Mouse (Mus musculus): ENCODE results near the gene Irf4. TPM values are rescaled to one million over a fixed set of nuclear protein-coding genes. Genes with fewer than 3 reads are reported as not detected.

Gene Irf4
- total RNA-seq, 2 experiments from 2014 or later = 1.1 TPM; not detected in 1

DNA sequence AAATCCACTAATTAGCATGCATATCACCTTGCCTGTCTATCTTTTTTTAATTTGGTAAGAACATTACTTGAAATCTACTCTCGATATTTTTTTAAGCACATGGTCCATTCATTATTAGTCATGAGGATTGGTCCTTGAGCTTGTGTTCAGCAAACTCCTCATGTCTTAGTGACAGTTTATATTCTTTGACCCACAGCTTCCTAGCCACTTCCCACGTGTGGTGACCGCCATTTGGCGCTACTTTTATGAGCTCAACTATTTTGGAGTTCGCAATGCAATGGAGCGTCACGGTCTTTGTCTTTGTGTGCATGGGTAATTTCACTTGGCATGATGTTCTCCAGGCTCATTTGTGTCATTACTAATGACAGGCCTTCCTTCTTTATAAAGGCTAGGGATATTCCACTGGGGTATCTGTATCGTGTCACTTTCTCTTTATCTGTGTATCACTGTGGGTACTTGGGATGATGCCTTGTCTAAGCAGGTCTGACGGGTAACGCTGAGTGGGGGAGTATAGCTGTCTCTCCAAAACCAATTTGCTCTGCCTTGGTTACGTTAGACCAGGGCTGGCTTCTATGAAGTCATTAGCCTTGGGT lies 9.9 kb downstream of the Irf4 start:
- ATAC-seq (replicated peaks; ENCODE audit: low FRiP score, poor library complexity, severe bottlenecking) = no peak

DNA sequence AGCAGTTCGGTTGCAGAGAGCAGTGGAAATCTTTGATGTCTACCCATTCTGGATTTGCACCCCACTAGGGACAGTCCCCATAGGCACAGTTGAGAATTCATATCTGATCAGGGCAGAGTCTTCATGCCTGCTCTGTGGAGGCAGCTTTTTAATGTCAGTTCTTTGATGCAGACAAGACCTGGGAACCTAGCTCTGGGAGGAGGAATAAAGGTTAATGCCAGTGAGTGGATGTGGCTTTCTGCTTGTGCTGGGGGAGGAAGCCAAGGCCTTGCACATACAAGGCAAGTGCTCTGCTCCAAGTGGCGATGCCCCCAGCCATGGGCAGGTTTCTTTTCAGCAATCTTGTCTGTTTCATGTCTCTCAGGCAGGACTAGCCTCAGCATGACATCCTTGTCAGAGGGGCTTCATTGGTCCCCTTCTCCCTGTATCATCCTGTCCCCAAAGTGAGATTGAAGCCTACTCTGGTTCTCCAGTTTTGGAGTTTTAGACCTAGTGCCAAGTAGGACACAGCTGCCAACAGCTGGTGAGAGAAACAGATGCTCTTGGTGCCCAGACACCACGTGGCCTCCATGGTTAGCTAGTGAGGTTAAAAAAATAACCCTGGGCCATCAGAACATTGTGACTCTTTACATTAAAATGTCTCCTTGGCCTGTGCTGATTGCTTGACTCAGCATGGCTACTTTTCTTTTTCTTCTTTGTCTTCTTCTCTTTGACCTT lies 11.5 kb downstream of the Irf4 start:
- ATAC-seq (replicated peaks; ENCODE audit: low FRiP score, poor library complexity, severe bottlenecking) = no peak

DNA sequence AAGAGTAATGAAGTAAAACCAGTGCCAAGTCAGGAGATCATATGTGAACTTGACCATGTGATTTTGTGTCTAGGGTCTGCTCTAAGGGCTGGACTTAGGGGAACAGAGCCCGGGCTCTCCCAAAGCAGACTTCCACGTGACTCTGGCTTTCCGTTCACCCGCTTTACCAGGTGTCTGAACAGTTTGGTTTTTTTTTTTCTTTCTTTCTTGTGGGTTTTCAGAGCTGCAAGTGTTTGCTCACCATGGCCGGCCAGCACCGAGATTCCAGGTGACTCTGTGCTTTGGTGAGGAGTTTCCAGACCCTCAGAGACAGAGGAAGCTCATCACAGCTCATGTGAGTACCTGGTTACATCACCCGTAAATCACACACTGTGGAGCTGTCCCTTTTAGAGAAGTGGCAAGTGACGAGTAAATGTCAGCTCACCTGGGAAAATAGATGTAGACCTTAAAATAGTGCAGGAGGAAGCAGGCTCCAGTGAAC lies 12.2 kb downstream of the Irf4 start:
- no peak for ATAC-seq (replicated peaks; ENCODE audit: low FRiP score, poor library complexity, severe bottlenecking)

DNA sequence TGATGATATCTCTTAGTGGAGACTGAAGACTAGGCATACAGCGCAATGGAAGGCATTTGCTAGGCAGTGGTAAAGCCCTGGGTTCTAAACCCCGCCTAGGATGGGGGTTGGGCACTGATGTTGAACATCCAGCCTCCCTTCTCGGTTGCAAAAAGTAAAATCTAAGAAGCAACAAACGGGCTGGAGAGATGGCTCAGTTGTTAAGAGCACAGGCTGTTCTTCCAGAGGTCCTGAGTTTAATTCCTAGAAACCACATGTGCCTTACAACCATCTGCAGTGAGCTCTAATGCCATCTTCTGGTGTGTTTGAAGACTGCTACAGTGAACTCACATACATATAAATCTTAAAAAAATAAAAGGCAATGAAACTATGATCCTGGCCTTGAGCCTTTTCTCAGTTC lies 13.2 kb downstream of the Irf4 start:
- no peak for ATAC-seq (replicated peaks; ENCODE audit: low FRiP score, poor library complexity, severe bottlenecking)

DNA sequence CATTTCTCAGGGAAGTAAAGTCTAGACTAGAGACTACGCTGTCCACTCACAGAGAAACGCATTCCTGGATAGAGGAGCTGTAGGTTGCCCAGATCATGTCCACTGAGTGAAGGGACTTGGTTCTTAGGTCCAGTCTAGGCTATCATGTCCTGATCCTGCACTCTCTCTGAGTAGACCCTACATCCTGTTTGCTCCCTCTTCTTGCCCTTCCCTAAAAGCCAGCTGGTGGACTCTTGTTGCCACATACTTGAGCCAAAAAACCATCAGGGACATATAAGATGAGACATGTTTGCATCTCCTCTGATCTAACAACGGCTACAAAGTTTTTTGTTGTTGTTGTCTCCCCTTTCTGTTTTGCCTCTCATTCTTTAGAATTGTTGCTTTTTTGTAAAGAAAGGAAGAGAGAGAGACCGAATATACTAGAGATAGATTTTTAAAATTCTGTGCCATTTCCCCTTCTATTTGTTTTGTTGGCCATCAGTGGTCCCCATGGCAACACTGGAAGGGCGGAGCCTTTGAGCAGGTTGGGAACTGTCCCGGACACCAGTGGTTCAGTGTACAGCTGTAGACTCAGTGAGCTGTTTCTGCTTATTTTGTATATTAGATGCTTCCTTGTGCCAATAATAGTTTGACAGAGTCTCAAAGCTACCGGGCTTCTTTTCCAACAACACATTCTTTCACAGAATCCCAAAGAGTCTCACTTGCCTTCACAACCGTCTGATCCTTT lies 15.2 kb downstream of the Irf4 start:
- no peak for ATAC-seq (replicated peaks; ENCODE audit: low FRiP score, poor library complexity, severe bottlenecking)

DNA sequence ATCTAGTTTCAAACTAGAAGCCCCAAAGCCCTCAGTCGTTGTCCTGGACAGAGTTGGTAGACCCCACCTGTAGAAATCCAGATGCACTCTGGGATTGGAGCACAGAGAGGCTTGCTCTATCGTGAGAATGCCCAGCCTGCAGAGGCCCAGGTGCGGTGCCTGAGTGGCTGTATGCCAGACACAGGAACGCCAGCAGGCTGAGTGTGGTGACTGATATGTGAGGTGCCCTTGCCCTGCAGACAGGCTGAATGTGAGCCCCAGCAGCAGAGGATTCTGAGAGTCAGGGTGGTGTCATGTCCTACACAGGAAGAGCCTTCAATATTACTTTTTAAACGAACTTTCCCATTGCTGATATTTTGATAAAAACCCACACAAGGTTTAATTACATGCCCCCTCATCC lies 16.9 kb downstream of the Irf4 start:
- ATAC-seq (replicated peaks; ENCODE audit: low FRiP score, poor library complexity, severe bottlenecking) = no peak

DNA sequence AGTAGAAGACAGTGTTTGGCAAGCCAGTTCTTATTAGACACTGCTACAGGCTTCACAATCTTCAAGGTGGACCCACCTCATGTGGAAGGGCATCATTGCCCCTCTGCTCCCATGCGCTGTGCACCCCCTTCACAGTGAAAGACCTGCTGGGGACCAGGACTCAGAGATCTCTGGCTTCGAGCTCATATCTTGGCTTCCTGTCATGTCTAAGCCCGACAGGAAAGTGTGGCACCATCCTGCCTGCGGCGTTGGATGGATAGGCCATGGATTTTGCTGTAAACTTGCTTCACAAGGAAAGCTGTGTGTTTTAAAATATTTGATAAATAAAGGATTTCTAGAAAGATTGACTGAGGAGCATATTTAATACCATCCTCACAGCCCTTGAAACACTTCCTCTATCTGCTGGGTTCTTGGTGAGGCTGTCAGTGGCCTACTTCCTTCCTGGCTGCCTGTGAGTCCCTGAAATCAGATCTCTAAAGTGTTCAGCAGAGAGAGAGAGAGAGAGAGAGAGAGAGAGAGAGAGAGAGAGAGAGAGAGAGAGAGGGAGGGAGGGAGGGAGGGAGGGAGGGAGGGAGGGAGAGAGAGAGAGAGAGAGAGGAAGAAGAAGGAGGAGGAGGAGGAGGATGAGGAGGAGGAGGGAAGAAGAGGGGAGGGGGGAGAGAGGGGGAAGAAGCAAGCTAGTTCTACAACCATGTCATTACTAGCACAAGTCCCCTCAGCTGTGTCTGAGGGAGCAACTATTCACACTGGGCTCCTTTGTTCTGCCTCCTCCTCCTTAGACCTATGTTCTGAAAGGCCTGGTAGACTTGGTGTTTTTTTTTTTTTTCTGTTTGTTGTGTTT lies 17.8 kb downstream of the Irf4 start:
- no peak for ATAC-seq (replicated peaks; ENCODE audit: low FRiP score, poor library complexity, severe bottlenecking)

DNA sequence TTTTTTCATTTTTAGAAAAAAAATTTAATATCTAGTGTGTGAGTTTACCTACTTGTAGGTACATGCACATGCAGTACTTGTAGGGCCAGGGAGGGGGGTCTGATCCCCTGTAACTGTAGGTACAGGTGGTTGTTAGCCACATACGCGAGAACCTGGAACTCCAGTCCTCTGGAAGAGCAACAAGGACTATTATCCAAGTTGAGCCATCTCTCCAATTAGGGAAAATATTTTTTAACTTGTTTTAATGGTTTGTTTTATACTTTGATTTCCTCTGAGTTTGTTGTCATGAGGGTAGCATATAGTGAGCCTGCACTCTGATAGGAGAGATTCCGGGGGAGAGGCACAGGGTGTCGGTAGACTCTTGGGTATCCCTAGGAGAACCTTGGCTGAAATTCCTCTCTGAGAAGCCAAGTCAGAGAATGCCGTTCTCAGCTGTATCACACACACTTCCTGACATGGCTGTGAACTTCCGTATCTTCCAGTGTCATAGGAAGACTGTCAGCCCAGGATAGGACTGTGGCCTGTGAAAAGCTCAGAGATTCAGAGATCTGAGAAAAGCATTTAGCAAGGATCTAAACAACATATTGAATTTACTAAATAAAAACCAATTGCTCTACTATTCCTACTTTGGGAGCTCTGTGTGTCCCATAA lies 18.6 kb downstream of the Irf4 start:
- no peak for ATAC-seq (replicated peaks; ENCODE audit: low FRiP score, poor library complexity, severe bottlenecking)

DNA sequence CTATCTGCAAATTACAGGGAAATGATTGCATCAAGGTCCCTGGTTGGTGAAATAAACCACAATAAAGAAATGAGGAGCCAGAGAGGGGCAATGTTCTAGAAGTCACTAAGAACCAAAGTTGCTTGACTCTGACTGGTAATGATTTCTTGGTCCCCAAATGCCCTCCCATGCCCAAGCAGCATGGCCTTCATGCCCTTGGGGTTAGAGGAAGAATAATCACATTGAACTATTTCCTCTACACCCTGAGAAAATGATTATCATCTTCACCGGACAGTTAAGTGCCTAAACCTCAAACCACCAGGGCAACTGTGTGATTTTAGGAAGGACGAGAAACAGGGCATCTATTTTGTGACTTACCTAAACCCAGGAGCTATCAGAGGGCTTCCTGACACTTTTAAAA lies 27.0 kb downstream of the Irf4 start:
- ATAC-seq (replicated peaks; ENCODE audit: low FRiP score, poor library complexity, severe bottlenecking) = no peak

DNA sequence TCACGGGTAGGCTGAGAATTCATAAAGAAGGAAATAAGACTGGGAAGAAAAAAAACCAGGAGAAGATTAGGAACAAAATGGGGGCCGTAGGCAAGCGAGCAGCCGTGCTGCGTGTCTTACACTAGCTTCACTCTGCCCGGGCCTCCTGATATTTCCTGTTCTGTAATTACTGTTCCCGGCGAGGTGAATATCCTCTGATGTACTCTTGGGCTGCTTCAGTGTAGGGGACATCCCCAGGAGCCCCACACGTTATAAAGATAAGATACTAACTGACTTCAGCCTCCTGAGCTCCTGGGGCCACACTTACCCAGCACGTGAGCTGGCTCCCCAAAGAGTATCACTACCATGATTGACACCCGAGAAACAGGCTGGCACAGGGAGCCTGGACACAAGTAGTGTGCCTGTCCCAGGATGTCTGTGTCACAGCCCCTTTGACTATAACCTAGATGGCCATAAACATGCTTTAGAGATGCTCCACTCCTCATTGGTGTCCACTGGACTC lies 28.7 kb downstream of the Irf4 start:
- ATAC-seq (replicated peaks; ENCODE audit: low FRiP score, poor library complexity, severe bottlenecking) = no peak

DNA sequence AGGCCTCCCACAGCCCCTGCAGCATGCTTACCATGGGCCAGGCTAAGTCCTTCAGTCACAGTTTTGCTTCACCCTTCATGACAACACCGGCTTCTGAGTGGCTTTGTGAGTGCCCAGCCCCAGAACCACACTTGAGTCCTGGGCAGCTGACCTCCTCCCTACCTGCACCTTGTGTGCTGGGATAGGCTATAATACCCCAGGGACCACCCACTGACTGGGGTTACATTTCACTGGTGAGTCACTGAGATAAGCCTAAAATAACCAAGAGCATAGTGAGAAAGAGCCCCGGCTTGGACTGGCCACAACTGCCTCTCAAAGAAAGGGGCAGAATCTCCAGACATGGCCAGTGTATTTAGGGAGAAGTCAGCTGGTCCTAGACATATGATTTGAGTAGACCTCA lies 32.9 kb downstream of the Irf4 start:
- ATAC-seq (replicated peaks; ENCODE audit: low FRiP score, poor library complexity, severe bottlenecking) = no peak

DNA sequence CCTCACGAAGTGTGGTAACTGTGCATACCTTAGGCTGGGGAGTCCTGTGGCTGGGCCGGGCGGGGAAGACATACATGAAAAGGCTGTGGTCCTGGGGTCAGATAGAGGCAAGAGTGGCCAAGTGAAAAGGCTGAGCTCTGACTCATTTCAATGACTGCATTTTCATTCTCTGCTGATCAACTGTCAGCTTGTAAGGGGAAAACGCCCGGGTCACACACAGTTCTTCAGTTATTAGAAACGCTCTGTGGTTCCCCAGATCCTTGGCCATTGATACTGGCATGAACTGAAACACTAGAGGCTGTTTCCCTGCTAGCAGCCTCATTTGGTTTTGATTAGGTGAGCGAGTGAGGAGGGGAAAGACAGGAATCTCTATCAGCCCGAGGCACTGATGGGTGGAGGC lies 33.4 kb downstream of the Irf4 start:
- no peak for ATAC-seq (replicated peaks; ENCODE audit: low FRiP score, poor library complexity, severe bottlenecking)

DNA sequence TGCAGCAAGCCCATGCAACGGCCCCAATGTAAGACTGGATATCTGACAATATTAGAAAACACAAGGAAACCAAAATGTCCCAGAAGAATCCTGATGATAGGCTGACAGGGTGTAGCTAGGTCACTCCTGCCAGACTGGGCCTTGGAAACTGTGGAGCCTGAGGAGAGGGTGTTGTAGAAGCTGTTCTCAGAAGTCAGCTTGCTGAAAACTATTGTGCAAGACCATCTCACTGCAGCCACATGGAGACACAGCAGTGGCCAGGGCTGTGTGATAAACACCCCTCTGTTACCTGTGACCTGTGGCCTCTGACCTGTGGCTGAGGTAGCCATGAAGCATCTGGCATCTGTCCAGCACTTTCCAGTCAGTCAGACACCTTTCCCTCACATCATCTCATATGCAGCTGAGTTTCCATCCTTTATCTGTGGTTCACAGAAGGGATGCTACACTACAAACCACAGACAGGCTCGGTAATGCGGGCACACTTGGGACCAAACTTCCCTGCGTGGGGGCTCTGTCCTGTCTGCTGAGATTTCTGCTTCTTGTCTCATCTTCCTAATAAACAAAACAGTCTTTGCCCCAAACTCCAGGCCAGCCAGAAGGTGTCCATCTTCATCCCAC lies 36.5 kb downstream of the Irf4 start:
- ATAC-seq (replicated peaks; ENCODE audit: low FRiP score, poor library complexity, severe bottlenecking) = no peak

DNA sequence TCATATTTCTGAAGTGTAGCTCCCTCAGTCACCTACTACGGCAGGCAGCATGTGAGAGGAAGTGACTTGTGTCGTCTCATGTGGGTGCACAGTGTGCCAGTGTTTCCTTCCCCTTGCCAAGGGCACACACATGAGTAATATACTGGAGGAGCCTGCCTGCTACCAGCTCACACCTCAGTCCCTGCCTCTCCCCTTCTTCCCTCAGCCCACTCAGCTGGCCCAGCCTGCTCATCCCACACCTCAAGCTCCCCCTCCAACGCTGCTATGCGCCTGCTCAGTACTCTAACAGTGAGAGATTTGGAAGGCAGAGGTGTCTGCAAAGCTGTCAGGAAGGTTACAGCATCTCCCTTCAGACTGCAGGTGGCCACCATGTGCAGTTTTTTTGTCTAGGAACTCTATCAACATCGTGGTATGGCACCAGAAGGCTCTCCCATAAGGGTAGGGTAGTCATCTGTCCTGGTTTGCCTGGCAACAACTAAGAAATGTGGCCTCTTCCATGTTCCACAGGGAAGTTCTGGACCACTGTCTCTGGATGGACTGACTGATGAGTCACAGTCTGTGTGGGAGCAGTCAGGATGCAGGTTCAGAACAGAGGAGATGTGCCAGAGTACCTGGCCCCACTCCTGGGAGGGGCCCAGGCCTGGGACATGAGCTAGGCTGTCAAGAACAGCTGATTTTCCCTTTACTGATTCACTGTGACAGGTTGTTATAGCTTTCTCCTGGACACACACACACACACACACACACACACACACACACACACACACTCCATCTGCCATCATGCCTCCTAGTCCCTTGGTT lies 37.4 kb downstream of the Irf4 start:
- no peak for ATAC-seq (replicated peaks; ENCODE audit: low FRiP score, poor library complexity, severe bottlenecking)

DNA sequence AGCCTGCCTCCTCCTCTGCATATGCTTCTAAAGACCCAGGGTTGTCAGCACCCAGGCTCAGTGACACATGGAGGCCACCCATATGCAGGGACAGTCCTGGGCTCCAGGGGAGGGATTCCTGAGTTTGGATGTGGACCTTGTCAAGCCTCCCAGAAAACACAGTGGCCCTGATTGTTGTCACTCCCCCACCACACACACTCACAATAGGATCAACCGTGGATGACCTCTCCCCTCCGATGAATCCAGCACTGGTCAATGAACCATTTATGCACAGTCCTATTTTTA lies 38.0 kb downstream of the Irf4 start:
- no peak for ATAC-seq (replicated peaks; ENCODE audit: low FRiP score, poor library complexity, severe bottlenecking)

DNA sequence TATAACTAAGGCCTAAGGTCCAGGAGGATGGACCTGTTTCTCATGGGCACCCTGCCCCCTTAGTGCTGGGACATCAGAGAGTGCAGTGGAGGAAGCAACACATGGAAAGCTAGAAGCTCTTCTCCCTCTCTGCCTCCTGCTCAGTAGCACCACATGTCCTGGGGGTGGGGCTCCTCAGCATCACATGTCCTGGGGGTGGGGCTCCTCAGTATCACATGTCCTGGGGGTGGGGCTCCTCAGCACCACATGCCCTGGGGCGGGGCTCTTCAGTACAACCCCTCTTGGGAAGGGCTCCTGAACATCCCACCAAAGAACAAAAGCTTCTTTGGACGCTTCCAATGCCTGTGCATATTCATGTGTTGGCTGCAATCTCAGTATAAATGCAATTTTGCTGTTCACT lies 38.5 kb downstream of the Irf4 start:
- no peak for ATAC-seq (replicated peaks; ENCODE audit: low FRiP score, poor library complexity, severe bottlenecking)

DNA sequence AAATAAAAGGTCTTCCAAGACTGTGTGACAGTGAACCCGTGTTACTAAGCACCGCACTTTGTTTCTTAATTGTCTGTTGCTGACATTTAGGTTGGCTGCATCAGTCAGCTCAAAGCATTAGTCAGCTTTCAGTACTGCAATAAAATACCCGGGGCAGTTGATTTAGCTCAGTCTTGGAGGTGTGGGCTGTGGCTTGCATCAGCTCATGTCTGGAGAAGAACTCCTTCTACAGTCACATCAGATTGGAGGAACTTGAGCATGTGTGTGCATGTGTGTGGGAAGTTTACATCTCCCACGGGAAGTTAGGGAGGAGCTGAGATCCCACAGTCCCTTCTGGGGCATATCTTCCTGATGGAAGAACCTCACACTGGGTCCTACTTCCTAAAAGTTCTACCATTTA lies 38.9 kb downstream of the Irf4 start:
- ATAC-seq (replicated peaks; ENCODE audit: low FRiP score, poor library complexity, severe bottlenecking) = no peak

DNA sequence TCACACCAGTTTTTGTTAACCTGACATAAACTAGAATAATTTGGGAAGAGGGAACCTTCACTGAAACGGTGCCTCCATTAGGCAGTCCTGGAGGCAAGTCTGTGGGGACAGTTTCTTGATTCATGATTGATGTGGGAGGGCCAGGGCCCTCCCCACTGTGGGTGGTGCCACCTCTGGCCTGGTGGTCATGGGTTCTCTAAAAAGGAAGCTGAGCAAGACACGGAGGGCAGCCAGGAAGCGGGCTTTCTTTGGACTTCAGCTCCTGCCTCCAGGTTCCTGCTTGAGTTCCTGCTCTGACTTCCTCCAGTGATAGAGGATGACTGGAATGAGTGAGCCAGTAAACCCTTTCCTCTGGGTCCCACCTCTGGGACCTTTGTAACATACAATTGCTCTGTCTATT lies 39.4 kb downstream of the Irf4 start:
- no peak for ATAC-seq (replicated peaks; ENCODE audit: low FRiP score, poor library complexity, severe bottlenecking)

DNA sequence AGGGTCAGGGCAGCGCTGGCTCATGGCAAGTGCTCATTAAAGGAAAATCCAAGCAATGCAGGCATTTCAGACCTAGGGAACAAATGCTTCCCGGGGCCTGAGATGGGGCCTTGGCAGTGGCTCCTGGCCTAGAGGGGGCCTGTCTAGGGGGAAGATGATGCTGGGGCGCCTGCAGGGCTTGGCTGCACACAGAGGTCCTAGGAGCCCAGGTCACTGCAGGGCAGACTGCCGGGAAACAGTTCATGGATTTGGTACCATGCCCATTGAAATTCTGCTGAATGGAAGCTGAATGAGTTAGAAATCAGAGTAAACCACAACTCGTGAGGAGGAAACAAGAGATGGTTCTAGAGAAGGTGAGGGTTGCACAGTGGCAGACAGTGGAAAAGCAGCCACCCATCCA lies 41.0 kb downstream of the Irf4 start:
- no peak for ATAC-seq (replicated peaks; ENCODE audit: low FRiP score, poor library complexity, severe bottlenecking)
